Mouse (Mus musculus): Measurements from ENCODE around the gene Cep104.

Cep104 gene

GRCm38 (mm10) chr4:154051401-154051800, 76.4 kb downstream of the Cep104 start:
- no peak for DNase-seq (ENCODE audit: low spot score)

- no peak for DNase-seq (ENCODE audit: low spot score)
Measured at GRCm38 (mm10) chr4:154053065-154053464, 78.1 kb downstream of the Cep104 start.

GRCm38 (mm10) chr4:154055482-154055881, 80.5 kb downstream of the Cep104 start:
- DNase-seq (ENCODE audit: low spot score), result no peak

- DNase-seq (ENCODE audit: low spot score), result no peak
Measured at GRCm38 (mm10) chr4:154056046-154056445, 81.1 kb downstream of the Cep104 start.

GRCm38 (mm10) chr4:154056661-154057060, 81.7 kb downstream of the Cep104 start:
- no peak for DNase-seq (ENCODE audit: low spot score)

GRCm38 (mm10) chr4:154057696-154058095, 82.7 kb downstream of the Cep104 start:
- no peak for DNase-seq (ENCODE audit: low spot score)
